Mouse (Mus musculus): Measurements from ENCODE around the gene Ankrd9.

The Ankrd9 gene

GRCm38 (mm10) chr12:110978607-110979406 lies at the start of gene Ankrd9:
Gene Ankrd9 (minus strand): TSS chr12:110979040.
- DNase-seq, result peak; percentile 93 to 96

GRCm38 (mm10) chr12:111021577-111021976 lies 42.7 kb upstream of the Ankrd9 start:
- no peak for DNase-seq

DNA sequence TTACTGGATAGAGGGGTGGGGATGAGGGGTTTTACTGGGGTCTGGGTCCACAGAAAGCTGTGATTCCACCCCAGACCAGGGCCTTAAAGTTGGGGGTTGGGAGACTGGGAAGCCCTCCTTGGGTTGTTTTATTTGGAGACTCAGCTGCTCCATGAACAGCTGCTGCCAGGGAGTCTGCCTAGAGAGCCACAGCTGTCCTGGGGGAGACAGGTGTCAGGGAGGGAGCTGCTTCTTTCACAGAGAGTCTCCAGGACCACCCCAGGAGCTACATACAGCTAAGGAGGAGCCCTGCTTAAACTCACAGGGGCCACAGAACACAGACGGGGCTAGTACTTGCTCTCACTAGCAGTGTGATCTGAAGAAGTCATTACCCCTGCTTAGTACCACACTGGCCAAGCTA lies 42.3 kb upstream of the Ankrd9 start:
- no peak for DNase-seq

DNA sequence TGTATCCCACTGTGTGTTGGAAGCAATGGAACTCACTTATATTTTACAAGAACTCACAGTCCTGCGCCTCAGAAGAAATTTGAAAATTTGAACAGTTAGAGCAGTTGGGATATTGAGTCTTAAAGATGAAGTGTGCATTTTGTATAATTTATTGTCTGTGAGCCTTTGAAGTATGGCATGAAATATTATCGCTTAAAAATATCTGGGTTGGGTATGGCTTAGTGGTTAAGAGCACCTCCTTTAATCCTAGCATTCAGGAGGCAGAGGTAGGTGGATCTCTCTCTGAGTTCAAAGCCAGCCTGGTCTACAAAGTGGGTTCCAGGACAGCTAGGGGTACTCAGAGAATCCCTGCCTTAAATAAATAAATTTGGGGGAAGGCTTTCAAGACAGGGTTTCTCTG lies 40.2 kb upstream of the Ankrd9 start:
- no peak for DNase-seq

DNA sequence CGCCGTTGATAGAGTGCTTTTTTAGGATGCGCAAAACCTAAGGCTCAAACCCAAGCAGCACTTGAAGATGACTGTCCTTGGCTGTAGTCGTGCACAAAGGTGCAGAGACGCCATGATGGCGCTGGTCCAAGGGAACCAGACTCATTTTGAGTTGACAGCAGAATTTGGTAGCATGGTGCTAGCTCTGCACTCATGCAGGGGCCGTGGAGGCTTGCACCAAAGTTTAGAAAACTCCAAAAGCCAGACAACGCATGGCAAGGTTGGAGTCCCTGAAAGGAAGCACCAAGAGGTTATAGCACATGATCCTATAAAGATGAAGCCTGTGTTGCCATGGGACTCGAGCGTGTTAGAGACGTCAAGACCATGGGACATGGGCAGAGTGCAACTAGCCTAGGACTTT lies 39.2 kb upstream of the Ankrd9 start:
- DNase-seq, result no peak

- DNase-seq, result no peak
Observed at GRCm38 (mm10) chr12:111016807-111017206, 38.0 kb upstream of the Ankrd9 start.

DNA sequence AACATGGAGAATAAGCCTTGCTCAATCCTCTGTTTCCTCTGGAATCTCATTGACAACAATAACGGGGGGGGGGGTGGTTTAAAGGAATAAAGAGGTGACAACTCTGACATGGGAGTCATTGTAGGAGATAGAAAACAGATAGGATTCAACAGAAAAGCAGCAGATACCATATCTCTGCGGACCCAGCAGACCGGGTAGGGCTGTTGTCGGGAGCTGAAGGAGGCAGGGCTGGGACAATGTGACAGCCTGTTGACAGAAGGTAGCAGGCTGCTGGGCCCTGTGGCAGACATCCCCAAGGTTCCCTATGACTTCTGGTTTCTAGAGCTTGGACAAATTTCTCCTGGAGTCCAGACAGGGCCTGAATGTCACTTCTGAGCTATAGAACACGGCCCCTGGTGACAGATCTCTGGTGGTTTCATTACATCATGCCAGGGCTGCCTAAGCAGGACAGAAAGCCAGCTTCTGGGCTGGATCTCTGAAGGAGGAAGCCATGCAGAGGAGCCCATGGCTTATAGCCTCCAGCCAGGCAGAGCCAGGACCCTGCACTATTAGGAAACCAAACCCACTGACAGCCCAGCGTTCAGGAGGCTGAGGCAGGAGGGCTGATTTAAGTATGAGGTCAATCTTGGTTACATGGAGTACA lies 30.9 kb upstream of the Ankrd9 start:
- DNase-seq, result no peak

DNA sequence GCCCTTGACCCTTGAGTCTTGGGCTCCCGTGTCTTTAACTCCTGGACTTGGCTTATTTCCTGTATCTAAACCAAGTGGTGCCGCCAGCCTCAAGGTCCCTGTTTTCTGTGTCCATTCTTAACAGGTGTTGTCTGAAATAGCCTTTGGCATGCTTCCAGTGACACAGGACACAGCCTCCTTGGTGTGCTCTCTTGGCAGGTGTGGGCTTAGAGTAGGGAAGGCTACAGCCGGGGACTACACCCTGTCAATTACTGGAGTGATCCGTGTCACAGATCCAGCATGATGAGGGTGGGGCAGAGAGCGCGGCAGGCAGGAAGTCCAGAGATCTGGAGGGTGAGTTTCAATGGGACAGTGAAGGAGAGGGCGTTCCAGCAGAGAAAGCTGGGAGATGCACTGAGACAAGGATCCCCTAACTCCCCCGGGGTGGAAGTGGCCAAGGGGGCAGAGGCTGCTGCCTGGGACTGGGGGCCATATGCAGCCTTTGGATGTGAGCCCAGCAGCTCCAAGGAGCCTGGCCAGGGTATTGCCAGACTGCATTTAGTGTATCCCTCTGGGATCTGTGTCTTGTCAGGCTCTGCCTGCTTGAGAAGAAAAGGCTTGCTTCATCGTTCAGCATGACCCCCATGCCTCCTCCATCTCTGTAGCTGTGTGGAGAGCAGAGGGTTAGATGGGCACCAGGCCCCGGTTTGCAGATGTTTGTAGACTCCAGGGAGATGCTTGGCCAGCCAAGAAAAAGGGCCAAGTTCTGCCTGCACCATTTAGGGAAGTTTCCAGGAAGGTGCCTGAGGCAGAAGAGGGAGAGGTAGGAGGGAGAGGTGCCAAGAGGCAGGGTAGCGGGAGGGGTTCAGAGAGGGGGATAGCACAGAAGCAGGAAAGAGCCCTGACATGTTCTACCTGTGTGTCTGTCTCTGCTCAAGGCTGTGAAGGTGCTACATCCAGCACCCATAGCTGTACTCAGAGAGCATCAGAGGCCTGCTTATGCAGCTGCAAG lies 30.0 kb upstream of the Ankrd9 start:
- DNase-seq, result peak; percentile 41 to 50

DNA sequence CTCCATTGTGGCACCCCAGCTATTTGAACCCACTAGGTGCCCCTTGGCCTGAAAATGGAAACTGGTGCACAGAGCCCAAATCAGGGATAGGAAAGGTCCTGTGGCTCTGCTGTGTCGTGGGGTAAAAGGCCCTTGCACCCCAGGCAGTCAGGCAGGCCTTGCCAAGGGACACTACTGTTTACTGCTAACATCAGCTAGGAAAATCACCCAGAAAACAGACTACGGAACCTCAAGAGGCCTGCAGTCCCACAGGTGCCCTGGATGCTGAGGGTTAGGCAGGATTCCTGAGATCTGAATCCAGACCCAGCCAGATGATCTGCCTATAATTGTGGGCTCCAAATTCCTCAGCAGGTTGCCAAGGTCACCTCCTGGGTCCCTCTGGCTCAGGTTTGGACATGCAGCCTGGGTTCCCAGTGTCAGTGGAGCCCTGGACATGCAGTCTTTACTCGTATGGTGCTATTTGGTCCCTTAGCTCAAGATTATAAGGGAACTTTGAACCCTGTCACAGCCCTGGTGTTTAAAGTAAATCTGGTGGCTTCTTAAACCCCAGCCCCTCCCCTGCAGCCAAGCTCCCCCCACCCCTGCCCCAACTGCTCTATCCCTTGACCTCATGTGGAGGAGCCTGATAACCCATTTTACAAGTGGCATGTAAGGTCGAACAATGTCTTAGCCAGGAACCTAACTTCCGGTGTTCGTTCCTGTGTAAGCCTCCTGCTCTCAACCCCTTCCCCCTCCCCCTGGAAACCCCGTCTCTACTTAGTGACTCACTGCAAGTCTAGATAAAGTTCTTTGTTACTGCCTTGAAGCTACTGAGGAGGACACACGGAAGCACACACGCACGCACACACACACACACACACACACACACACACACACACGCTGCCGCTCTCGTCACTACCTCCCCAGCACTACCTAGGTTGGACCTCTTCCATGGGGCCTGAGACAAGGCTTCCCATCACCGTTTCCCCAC lies 28.6 kb upstream of the Ankrd9 start:
- no peak for DNase-seq

DNA sequence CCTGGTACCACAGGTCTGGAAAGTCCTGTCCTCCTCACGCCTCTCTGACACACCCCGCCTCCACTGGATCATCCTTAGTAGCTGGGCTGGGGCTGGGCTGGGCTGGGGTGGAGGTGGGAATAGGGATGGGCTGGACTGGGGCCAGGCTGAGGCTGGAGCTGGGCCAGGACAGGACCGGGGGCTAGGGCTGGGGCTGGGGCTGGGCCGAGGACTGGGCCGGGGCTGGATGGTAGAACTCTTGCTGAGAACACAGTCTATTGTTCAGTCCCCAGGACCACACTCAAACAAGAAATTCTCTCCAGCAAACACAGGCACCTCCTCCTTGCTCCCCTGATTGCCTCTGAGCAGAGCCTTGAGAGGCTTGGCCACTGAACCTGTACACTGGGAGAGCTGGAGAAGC lies 27.5 kb upstream of the Ankrd9 start:
- DNase-seq, result no peak

- DNase-seq, result no peak
Observed at GRCm38 (mm10) chr12:111005803-111006202, 27.0 kb upstream of the Ankrd9 start.

DNA sequence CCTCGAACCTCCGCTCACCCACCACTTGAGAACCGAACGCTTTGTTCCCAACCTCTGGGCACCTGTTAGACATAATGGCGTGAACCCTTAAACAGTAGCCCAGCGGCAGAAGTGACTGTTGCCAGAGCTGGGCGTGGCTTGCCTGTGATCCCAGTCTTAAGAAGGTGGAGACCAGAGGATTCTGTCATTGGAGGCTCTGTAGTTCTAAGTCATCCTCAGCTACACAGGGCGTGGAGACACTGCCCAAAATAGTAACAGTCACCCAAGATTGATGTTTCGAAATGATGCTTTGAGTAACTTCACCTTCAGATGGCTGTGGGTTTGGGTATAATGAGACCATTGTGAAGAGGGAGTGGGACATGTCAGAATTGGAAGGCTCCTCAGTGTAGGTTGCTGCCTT lies 25.3 kb upstream of the Ankrd9 start:
- DNase-seq, result no peak

DNA sequence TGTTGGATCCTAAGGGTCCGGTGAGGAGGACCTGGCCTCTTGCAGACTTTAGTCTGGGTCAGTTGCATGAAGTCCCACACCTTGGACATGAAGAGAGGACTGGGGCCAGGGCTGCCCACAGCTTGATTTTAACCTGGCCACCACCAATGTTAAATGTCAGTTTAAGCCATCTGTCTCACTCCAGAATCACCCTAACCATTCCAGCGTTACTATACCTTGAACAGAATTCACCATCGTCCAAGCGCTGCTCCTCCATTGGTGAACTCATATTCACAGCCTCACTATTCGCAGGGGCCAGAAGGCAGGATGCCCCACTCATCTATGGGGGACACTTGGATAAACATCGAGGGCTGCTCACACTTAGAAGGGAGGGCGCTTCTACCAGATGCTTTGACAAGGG lies 22.1 kb upstream of the Ankrd9 start:
- no peak for DNase-seq

- DNase-seq, result no peak
Observed at GRCm38 (mm10) chr12:110999820-111000219, 21.0 kb upstream of the Ankrd9 start.

DNA sequence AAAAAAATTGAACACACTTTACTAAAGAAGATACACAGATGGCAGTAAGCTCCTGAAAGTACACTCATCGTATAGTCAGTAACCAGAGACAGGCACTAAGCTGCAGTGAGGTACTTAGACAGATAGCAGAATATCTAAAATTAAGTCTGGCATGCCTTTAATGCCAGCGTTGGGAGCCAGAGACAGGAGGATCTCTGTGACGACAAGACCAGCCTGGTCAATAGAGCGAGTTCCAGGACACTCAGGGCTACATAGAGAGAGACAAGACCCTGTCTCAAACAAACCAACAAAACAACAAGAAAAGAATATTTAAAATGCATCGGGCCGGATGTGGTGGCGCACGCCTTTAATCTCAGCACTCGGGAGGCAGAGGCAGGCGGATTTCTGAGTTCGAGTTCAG lies 19.3 kb upstream of the Ankrd9 start:
- no peak for DNase-seq

GRCm38 (mm10) chr12:110994666-110995065 lies 15.8 kb upstream of the Ankrd9 start:
- DNase-seq, result peak in 1 of 2 experiments; percentile 30

DNA sequence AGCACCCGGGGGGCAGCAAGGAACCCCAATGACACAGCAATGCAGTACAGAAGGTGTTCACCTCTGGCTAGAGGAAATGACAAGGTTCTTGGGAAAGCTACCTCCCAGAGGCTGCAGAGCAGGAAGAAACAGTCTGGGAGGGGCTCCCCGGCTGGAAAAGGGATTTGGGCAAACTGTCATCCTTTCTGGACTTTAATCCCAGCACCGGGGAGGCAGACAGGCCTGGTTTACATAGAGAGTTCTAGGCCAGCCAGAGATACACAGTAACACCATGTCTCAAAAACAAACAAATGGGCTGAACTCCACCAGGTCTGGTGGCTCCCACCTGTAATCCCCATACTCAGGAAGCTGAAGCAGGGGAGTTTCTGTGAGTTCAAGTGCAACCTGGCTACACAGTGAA lies 14.4 kb upstream of the Ankrd9 start:
- no peak for DNase-seq

- DNase-seq, result peak in 1 of 2 experiments; percentile 57
Observed at GRCm38 (mm10) chr12:110992771-110993170, 13.9 kb upstream of the Ankrd9 start.

GRCm38 (mm10) chr12:110992128-110992553 lies 13.3 kb upstream of the Ankrd9 start:
- peak; percentile 98 for DNase-seq

GRCm38 (mm10) chr12:110991361-110992127 lies 12.7 kb upstream of the Ankrd9 start:
- DNase-seq, result peak; percentile 65 to 82

GRCm38 (mm10) chr12:110990500-110990899 lies 11.7 kb upstream of the Ankrd9 start:
- no peak for DNase-seq
